Mouse (Mus musculus): ENCODE data around the gene Ubtd1. TPM values are rescaled to one million over a fixed set of nuclear protein-coding genes. Genes with fewer than 3 reads are reported as not detected.

Ubtd1 gene
- 16.1 and 21.5 TPM in 2 replicates for polyA plus RNA-seq (2012; rRNA removed)

GRCm38 (mm10) chr19:41981595-41981927 lies at the start of gene Ubtd1:
Gene Ubtd1 (plus strand): TSS chr19:41981763.

GRCm38 (mm10) chr19:41933179-41934086 lies 48.1 kb upstream of the Ubtd1 start, which contains the start of the genes Exosc1 and Zdhhc16:
Gene Exosc1 (minus strand): TSS chr19:41933423.
Gene Zdhhc16 (plus strand): TSS chr19:41933480.

GRCm38 (mm10) chr19:41980819-41981594 lies 556 bp upstream of the Ubtd1 start, which contains the start of gene Mms19:
Gene Mms19 (minus strand): TSS chr19:41981157.

GRCm38 (mm10) chr19:42035456-42036248 lies 54.1 kb downstream of the Ubtd1 start, which contains the start of gene Ankrd2:
Gene Ankrd2 (plus strand): TSS chr19:42036000.

DNA sequence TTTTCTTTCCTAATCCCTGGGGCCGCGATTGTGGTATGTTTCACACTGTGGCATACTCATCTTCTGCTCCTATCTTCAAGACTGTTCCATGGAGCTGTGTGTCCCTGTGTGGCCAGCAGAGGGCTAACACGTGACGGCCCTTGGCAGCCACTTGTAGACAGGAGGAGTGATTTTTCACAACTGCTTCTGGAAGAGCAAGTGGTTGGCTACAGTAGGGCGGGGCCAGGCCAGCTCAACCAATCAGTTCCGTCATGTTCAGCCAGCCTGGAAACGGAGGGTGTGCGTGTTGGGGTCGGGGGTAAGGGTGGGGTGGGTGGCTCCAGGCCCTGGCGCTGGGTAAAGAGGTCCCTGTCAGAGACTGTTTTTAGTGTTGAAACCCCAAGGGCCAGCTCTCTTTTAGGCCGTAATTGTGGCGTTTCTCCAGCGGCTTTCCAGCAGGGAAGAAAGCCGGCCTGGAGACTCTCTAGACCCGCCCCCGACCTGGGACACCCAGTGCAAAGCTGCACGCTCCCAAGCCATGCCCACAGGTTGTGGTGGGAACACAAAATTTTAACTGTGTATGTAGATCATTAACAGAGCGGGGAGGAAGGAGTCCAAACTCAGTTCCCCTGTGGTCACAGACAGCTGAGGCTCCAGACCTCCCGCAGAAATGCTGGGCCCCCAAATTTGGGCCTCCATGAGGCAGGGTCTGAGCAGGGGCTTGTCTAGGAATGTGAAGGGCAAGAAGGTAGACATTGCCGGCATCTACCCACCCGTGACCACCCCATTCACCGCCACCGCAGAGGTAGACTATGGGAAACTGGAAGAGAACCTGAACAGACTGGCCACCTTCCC lies 63.9 kb downstream of the Ubtd1 start, which contains the start of gene Hoga1:
Gene Hoga1, plus strand, starts transcription at position 342 of the 834 bp plus-strand sequence.

GRCm38 (mm10) chr19:42051948-42052347 lies 70.4 kb downstream of the Ubtd1 start, which contains the start of gene 4933411K16Rik:
Gene 4933411K16Rik (plus strand): TSS chr19:42052248.

Other genes starting within 250 kb of the Ubtd1 start
- gene Slit1, start 238.1 kb upstream of the Ubtd1 start, polyA plus RNA-seq (2012; rRNA removed): 29.0 and 30.5 TPM in 2 replicates
- 12.2 and 14.2 TPM in 2 replicates for gene Arhgap19, start 179.7 kb upstream of the Ubtd1 start, polyA plus RNA-seq (2012; rRNA removed)
- 7.8 and 10.0 TPM in 2 replicates for gene Frat1, start 151.8 kb upstream of the Ubtd1 start, polyA plus RNA-seq (2012; rRNA removed)
- 13.6 and 16.4 TPM in 2 replicates for gene Frat2, start 133.6 kb upstream of the Ubtd1 start, polyA plus RNA-seq (2012; rRNA removed)
- 15.3 and 16.0 TPM in 2 replicates for gene Rrp12, start 85.6 kb upstream of the Ubtd1 start, polyA plus RNA-seq (2012; rRNA removed)
- 414 and 458 TPM in 2 replicates for gene Pgam1, start 69.8 kb upstream of the Ubtd1 start, polyA plus RNA-seq (2012; rRNA removed)
- 36.0 and 38.2 TPM in 2 replicates for gene Exosc1, start 48.3 kb upstream of the Ubtd1 start, polyA plus RNA-seq (2012; rRNA removed)
- gene Zdhhc16, start 48.3 kb upstream of the Ubtd1 start, polyA plus RNA-seq (2012; rRNA removed): 94.0 and 94.3 TPM in 2 replicates
- 71.0 and 74.5 TPM in 2 replicates for gene Mms19, start 606 bp upstream of the Ubtd1 start, polyA plus RNA-seq (2012; rRNA removed)
- 0.23 and 0.68 TPM in 2 replicates for gene Ankrd2, start 54.2 kb downstream of the Ubtd1 start, polyA plus RNA-seq (2012; rRNA removed)
- 1.4 and 2.1 TPM in 2 replicates for gene Hoga1, start 63.8 kb downstream of the Ubtd1 start, polyA plus RNA-seq (2012; rRNA removed)
- gene 4933411K16Rik, start 70.5 kb downstream of the Ubtd1 start, polyA plus RNA-seq (2012; rRNA removed): 0.20 and 0.33 TPM in 2 replicates
- 108 and 124 TPM in 2 replicates for gene Morn4, start 104.6 kb downstream of the Ubtd1 start, polyA plus RNA-seq (2012; rRNA removed)
- 42.0 and 42.3 TPM in 2 replicates for gene Pi4k2a, start 108.7 kb downstream of the Ubtd1 start, polyA plus RNA-seq (2012; rRNA removed)
- gene Avpi1, start 147.3 kb downstream of the Ubtd1 start, polyA plus RNA-seq (2012; rRNA removed): 6.5 and 7.9 TPM in 2 replicates
- 16.8 and 34.0 TPM in 2 replicates for gene Marveld1, start 165.6 kb downstream of the Ubtd1 start, polyA plus RNA-seq (2012; rRNA removed)
- gene Zfyve27, start 182.2 kb downstream of the Ubtd1 start, polyA plus RNA-seq (2012; rRNA removed): 117 and 121 TPM in 2 replicates
- 2.0 and 10.9 TPM in 2 replicates for gene Sfrp5, start 220.5 kb downstream of the Ubtd1 start, polyA plus RNA-seq (2012; rRNA removed)